Mouse (Mus musculus): ENCODE results near the gene Ada.

Ada gene

DNA sequence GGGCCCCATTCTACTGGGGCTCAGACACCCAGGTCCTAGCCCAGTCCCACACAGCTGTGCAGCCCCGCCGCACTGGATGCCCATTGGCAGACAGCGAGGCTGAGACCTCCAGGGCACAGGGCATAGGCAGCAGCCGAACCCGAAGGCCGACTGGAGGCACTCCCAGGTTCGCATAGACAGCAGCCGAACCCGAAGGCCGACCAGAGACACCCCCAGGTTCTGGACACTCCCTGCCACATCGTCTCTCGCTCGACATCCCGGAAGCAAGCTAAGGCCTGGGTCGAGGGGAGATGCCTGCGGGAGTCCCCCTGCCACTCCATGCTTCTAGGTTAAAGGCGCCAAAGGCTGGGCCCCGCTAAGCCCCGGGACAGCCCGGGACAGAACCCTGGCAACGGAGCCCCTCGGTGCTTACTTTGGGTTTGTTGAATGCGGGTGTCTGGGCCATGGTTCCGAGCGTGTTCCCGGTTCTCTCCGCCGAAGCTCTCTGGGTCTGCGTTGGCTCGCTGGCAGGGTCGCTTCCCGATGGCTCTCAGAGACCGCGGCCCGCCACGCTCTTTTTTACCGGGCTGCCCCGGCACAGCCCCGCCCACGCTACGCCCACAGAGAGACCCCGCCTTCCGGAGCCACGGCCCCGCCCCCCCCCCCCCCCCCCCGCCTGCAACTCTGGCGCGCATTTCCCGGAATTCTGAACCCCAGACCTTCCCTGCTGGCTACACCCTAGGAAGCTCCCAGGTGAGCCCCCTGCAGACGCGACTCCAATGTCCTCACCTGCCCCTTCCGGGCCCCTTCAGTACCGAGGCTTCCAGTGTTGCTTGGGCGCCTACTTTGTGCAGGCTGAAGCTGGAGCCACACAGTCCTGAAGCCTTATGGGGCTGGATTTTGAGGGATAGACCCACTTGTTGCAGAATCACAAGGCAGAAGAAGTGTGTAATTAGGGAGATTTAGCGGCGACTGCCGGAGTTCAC is at the start of gene Ada:
Ada (minus strand) TSS at position 593 of the 965 bp plus-strand sequence.
- DNase-seq (ENCODE audit: low spot score in 2 of 2) = no peak

DNA sequence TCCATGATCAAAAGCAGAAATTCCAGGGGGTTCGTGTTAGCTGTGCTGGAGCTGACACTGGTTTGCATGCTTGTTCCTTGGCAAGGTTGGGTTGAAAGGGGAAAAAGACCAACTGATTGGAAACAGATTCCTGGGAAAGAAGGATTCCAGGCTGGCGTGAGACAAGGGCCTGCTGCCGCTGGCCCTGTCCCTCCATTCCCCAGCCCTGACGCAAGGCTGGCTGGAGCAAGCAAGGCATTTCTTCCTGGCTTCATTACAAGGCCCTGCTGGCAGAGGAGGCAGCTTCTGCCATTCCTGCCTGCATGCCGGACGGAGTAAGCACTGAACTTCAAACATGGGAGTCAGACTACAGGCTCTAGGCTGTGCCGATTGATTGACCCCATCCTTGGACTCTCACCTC is 48.4 kb upstream of the Ada start:
- DNase-seq (ENCODE audit: low spot score in 2 of 2) = no peak

DNA sequence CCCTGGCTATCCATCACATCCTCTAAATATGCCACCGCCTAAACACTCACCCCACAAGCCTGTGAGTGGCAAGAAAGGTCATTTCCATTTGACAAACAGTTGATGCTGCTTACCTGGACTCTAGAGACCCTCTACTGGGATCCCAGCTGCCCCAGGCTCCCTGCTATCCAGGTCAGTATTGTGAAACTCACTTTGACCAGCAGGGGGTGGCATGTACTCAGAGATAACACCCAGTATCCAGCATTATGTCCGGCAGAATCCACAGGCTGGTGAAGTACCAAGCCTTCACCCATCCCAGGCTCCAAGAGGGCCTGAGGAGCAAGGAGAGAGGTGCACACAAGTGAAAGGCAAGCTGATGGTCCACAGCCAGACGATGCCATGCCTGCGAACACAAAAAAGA is 38.4 kb upstream of the Ada start:
- DNase-seq (ENCODE audit: low spot score in 2 of 2) = peak; percentile 68 to 77

DNA sequence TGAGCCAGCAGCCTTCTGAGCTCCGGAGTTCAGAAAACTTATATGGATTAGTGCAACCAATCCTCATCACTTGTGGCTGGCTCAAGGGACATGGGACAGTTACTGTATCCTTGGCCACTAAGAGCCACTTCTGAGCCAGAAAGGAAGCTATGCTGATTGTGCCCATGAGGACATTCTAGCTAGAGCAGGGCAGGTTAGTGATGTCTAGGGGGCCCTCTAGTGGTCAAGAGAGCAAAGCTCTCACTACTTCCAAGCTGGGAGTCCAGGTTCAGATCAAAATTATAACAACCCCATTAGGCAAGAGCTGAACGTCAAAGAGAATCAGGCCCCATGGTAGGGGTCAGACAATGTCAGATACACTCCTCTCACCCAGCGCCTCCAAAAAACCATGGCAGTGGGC is 37.7 kb upstream of the Ada start:
- DNase-seq (ENCODE audit: low spot score in 2 of 2) = peak; percentile 17 to 64

DNA sequence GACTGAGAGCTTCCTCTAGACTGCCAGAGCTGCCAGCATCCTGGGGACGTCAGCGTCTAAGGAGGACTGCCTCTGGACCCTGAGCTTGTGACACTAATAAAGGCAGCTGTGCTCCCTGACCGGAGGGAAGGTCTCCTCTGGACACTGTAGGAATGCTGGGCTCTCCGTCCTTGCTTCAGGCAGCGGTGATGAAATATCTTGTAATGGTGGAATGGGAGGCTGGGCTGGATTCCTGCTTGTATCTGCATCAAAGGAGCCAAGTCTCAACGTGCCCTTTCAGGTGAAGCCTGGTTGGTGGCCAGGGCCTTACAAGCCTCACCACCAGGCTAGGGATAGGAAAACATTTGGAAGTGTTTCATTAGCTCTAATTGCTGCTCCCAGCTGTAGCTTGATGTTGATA is 37.0 kb upstream of the Ada start:
- DNase-seq (ENCODE audit: low spot score in 2 of 2) = no peak

DNA sequence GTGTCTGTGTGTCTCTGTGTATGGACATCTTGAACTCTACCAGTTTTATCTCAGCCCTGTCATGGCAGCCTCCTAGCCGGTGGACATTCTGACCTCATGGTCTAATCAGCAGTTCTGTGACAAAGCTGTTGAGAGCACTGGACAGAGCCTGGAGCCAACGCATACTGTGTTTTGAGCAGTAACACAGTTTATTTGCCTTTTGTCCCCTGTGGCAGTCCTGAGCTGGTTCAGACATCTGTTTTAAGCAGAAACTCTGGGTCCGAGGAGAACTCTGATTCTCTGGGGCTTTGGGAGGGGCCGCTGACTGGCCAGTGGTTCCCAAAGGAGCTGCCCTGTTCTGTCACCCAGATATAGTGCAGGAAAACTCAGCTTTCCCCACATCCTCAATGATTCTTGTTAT is 33.9 kb upstream of the Ada start:
- no peak for DNase-seq (ENCODE audit: low spot score in 2 of 2)

DNA sequence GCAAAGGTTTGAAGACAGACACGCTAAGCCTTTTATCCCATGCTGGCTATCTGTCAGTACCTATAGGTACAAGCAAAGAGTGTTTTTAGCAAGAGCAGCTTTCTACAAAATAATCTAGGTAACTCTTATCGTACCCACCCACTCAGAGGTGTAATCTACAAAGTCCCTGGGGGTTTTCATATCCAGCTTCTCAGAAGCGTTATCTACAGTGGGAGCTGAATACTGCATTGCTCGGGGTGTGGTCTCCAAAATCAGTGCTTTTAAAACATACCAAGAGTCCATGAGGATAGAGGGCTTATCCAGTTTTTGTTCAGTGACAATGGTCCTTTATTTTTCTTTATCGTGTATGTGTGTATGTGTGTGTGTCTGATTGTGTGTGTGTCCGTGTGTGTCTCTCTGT is 33.3 kb upstream of the Ada start:
- DNase-seq (ENCODE audit: low spot score in 2 of 2) = no peak

DNA sequence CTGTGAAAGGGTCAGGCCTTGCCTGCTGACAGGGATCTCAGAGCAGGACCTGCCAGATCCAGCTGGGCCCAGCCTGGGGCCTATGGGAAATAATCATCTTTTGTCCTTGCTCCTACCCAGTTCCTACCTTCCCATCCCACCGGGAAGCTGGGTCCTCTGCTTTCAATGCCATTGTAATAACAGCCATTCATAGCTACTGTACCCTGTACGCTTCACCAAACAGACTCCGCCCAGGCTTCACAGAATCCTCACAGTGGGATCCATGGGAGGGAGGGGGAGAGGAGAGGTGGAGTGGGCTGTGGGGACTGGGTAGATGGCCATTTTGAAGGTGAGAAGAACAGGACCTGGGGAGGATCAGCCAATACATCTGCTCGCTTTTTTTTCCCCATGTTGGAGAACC is 28.9 kb upstream of the Ada start:
- no peak for DNase-seq (ENCODE audit: low spot score in 2 of 2)

DNA sequence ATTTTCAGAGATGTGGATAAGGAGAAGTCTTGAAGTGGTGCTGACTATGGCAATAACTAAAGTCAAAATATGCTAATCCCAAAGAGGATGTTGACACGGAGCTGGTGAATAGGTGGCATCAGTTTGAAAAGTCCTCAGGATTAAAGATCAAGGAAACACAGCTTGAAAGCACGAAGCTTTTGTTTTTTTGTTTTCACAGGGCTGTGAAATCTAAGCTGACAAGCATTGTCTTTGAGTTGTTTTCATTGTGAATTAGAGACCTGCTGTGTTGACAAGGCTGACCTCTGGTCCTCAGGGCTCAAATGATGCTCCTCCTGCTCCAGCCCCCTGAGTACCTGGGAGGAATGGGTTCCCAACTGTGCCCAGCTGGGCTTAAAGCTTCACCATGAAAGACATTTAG is 27.0 kb upstream of the Ada start:
- DNase-seq (ENCODE audit: low spot score in 2 of 2) = no peak

DNA sequence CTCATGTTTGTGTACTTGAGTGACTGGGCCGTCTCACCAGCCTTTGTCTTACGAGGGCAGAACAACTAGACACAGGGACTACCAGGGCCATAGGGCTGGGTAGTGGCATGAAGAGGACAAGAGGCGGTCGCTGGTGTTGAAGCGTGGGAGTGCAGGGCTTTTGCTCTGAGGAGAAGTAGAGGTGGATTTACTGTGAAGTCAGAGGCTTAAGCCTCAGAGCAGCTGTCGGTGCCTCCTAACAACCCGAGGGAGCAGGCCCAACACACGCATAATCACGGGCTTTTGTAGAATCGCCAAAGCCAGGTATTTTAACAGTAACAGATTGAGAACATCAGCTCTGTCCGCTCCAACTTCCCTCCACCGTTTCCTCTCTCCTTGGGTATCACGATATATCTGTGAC is 26.6 kb upstream of the Ada start:
- no peak for DNase-seq (ENCODE audit: low spot score in 2 of 2)

DNA sequence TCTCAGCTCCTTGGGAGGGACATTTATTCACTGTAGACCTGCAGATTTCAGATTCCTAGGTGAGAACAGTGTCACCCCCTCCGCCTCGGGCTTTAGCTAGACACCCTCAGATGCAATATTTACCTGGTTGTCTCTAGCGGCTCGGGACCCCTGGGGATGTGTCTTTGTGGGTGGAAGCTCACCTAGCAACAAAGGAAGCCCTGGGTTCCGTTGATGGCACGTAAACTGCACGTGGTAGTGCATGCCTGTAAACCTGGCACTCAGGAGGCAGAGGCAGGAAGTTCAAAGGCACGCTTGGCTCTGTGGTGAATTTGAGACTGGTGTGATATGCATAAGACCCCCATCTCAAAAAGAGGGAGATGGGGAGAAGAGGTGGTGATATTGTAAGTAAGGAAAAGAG is 20.7 kb upstream of the Ada start:
- DNase-seq (ENCODE audit: low spot score in 2 of 2) = no peak

DNA sequence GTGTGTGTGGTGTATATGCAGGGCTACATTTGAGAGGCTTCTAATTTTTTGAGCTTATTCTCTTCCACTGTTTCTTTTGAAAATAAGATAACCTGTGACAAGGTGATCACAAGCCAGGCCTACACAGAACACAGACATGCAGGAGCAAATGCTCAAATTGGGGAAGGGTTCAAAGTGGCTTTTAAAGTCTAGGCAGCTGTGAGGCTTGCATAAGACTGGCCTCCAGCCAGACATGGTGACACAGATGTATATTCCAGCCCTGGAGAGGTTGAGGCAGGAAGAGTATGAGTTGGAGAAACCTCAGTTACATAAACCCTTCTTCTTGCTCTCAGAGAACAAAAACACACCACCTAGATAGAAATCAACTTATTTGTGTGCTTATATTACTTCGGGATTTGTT is 16.9 kb upstream of the Ada start:
- DNase-seq (ENCODE audit: low spot score in 2 of 2) = no peak

DNA sequence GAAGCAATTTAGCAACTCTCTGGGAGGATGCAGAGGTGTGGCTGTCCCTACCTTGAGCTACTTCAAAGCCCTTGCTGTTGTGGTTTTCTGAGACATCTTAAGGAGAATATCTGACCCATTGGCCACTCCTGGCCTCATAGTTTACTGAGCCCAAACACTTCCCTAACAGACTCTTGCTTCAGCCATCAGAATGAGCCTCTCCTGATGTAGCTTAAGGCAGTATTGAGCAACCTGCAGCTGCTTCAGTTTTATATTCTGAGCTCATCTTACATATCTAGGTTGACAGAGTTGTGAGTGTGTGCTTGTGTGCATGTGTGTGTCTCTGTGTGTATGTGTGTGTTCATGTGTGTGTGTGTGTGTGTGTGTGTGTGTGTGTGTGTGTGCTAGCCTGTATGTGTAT is 16.2 kb upstream of the Ada start:
- DNase-seq (ENCODE audit: low spot score in 2 of 2) = no peak

DNA sequence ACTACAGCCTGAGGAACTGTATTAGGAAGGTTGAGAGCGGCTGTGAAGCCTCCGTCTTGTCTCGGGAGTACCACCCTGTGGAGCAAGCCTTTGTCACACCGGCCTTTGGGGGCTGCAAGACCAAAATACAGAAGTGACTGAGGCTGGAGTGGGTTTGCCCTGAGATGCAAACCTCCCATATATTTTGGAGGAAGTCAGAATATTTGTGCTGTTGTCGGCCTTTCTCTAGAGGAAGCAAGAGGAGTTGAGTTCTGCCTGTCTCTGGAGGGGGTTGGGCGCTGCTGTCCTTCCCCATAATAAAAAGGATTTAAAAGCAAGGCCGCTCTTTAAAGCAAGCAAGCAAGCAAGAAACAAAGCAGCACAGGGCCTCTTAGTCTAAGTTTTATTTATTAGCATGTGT is 11.4 kb upstream of the Ada start:
- no peak for DNase-seq (ENCODE audit: low spot score in 2 of 2)

DNA sequence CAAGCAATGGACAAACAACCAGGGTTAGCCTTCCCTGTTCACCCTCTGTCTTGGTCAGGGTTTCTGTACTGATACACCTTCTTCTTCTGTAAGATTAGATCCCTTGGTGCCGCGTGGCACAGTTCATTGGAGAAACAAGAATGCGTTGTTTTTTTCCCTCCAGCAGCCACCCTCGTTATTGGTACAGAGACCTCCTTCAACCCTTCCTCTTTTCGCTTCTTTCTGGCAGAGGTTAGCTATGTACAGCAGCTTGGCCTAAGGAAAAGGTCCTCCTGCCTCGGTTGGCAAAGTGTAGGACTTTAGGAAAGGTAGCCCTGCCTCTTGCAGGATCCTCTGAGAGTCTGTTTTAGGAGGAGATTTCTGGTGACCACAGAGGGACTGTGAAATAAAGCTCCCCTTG is 10.6 kb upstream of the Ada start:
- DNase-seq (ENCODE audit: low spot score in 2 of 2) = no peak

DNA sequence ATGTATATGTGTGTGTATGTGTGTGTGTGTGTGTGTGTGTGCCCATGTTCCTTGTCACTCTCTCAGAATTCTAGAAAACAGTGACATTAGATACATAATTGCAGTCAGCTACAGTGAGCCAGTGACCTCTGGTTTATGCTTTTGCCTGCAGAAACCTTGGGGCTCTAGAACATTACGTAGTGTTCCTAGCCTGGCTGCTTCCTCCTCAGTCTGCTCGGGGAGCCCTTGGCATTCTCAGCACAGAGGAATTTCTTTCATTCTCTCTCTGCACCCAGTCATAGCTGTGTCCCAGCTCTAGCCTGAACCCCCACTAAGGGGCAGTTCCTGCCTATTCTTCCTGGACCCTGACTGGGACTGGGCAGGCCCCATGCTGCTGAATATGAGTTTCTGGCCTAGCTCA is 8.1 kb upstream of the Ada start:
- DNase-seq (ENCODE audit: low spot score in 2 of 2) = no peak

DNA sequence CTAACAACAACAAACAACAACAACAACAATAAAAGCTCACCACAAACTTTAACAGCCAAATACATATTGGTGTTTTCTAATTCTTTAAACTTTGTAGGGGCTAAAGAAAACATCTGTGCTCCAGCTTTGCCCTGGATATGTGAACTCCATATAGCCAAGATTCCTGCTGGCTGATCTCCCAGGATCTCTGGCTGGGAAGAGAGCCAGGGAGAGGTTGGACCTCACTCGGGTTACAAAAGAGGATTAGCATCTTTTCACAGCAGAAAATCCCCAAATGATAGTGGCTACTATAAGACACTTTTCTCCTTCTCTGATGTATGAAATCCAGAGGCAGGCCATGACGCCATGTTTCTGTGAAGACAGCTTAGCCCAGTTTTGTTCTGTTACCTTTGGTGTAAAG is 6.7 kb upstream of the Ada start:
- DNase-seq (ENCODE audit: low spot score in 2 of 2) = peak in 1 of 2 experiments; percentile 20

DNA sequence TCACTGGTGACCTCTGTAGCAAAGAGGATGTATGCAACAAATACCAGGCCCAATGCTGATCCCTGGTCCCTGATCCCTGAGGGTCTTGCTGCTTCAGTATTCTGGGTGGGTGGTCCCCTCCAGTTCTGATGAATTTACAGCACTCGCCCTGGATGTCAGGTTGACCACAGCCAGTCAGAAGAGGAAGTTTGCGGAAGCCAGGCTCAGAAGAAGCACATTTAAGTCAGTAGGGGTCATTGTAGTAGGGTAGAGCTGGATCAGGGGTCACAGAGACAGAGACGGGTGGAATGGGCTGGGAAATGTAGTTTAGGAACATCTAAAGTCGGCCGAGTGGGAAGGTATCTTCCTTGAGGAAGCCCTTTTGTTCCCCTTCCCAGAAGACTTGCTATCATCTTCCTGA is 4.2 kb upstream of the Ada start:
- no peak for DNase-seq (ENCODE audit: low spot score in 2 of 2)

DNA sequence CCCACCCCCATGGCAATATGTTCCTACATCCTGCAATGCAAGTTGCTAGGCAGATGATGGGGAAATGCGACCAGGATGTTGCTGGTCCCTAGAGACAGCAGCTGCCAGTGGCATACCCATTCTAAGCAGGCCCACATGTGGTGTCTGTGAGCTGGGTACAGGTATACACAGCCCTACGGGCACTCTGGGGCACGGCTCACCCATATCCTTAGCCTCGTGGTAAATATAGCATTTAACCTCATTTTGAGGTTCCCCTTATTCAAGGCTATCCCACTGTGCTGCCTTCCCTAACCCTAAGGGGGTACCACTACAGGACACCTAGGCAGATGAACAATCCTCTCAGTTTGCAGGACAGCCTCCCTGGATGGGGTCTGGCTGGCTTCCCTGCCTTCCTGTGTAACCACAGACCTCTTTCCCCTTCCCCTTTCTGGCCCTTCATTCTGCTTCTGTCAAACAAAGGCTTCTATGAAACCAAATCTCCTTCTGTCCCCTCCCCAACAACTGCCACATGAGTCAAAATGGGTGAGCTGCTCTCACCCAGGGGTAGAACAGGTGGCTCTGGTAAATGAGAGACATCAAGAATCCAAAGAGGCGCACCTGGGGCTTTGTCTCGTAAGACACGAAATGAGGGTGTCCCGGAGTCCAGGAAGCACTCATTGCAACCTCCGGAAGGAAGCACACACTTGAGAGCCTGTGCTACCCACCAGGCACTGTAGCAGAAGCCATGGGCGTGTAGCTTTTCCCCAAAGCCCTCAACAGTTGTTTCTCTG is 5.1 kb downstream of the Ada start:
- DNase-seq (ENCODE audit: low spot score in 2 of 2) = no peak

DNA sequence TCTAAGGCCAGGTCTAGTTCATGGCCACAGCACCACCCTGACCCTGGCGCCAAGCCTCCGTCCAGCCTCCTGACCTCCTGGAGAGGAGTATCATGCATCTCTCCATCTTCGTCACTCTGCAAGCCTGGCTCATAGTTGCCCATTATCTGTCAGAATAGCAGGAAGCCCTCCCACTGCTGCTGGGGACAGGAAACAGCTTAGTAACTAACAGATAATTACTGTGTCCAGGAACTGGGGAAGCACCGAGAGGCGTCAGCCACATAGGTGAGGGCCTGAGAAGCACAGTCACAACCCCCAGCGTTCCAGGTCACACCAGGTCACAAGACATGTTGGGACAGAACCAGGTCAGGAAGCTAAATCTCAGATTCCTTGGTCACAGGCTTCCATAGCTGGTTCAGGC is 6.7 kb downstream of the Ada start:
- DNase-seq (ENCODE audit: low spot score in 2 of 2) = no peak

DNA sequence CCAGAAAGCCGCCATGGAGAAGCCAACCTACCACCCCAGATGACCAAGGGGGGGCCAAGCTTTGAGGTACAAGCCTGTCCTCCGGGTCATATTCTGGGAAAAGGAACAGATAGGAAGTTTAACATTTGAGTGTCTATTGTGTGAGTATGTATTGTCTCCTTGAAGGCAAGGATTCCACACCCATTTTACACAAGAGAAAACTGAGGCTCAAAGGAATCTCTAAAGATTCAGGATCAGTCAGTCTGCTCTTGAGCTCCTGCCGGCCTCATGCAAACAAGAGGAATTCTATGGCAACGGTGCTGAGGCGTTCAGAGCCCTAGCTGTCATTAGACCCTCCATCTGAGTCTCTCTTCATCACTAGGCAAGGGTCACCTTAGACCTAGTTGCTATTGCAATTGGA is 7.4 kb downstream of the Ada start:
- no peak for DNase-seq (ENCODE audit: low spot score in 2 of 2)

DNA sequence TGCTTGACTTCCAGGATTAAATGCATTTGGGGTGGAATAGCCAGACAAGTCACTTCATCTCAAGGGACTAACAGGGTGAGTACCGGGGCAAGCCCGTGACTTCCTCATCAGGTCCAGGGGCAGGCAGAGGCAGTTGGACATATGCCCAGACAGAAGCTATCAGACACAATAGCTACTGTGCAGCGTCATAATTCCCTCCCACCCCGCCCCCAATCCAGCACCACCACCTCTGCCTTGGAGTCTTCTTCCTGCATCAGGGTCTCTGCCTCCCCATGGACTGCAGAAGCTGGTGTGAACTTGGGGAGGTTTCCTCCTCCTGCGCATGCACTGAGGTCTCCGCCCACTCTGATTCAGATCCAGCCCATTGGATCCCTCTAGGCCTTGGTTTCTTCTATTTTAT is 14.1 kb downstream of the Ada start:
- no peak for DNase-seq (ENCODE audit: low spot score in 2 of 2)

DNA sequence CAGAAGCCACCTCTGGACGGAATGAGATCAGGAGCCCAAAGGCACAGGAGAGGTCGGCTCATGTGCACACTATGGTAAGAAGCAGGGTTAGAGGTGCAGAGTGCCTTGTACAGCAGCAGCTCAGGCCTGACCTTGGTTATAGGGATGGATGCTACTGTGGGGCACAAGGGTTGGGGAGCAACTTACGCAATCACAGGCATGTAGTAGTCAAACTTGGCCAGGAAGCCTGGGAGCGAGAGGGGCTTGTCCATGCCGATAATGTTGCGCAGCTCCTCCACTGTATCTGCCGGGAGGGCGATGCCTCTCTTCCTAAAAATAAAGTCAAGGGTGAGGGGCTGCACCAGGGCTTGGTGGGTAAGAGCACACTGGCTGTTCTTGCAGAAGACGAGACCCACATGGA is 14.9 kb downstream of the Ada start:
- no peak for DNase-seq (ENCODE audit: low spot score in 2 of 2)
